Mouse (Mus musculus) brain, embryonic 14.5 days (tissue): ENCODE data around the gene Acer3. TPM values are rescaled to one million over a fixed set of nuclear protein-coding genes. Genes with fewer than 3 reads are reported as not detected.

Source experiments
- DNase-seq: peaks from one replicate; pipeline ENCODE4 v3.0.0-alpha.2; 2011; ENCODE audit warnings: low read depth
- CTCF ChIP-seq: fragments of 200-500 bp; IDR thresholded peaks from 2 replicates; pipeline ENCODE4 v1.5.1; 2012; ENCODE audit warnings: inconsistent platforms, mild to moderate bottlenecking, moderate library complexity, borderline replicate concordance; ENCODE audit not compliant: insufficient read depth, insufficient read length; ENCODE audit errors: extremely low read depth
- POLR2A ChIP-seq: fragments of 200-500 bp; IDR thresholded peaks from 2 replicates; pipeline ENCODE4 v1.6.1; 2012; ENCODE audit warnings: mild to moderate bottlenecking, inconsistent platforms, borderline replicate concordance; ENCODE audit not compliant: poor library complexity, insufficient read depth, insufficient read length, severe bottlenecking; ENCODE audit errors: extremely low read depth
- polyA plus RNA-seq: library from polyadenylated mRNA; depleted of rRNA; stranded (reverse); fragments of >200 nt; gene quantifications from 2 replicates; pipeline ENCODE4 v1.2.3, GENCODE M21; 2012; rRNA removed

Acer3 gene
- polyA plus RNA-seq, result 10.5 and 11.0 TPM in 2 replicates

DNA sequence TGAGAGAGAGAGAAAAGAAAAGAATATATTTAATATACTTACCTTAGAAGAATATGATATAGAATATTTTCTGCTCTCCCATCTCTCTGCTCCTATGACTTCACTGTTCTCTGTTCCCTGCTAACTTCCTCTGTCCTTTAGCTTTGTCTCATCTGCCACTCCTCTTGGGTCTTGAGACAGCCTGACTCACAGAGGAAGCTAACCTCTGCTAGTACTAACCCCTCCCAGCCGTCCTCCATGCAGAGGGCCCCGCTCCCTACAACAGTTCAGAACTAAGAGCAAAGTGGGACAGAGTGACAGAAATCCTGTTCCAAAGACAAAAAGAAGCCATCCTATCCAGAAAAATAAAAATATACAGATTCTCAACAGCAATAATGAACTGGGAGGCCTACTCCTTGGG lies at the start of gene Acer3:
Gene Acer3 (minus strand): TSS at position 126 of the 400 bp plus-strand sequence.
- DNase-seq, result no peak
- no peak for TF ChIP-seq POLR2A
- TF ChIP-seq CTCF, result no peak

DNA sequence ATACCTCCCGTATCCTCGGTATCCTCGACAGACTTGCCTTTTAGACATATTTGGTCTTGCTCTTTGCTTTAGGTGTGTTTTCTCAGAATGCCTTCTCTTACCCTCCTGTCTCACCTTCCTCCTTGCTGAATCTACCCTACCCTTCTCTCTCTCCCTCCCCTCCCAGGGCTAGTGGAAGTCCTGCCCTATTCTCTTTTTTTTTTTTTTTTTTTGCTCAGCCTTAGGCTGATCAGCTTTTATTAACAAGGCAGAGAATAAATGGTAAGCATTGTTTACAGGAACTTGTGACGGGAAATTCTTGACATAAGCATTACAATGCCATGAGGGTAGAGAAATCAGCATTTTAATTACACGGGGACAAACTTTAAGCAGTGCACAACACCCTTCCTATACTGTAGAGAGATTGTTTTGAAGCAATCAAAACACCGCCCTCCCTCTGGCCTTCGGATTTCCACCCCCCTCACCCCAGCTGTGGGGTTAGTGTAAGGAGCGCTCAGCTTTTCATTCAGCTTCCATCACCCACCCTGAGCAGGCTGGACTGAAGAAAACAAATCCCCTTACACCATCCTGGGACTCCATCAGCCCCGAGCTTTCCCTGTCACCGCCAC lies 48.9 kb upstream of the Acer3 start:
- no peak for DNase-seq
- TF ChIP-seq CTCF (no peak), POLR2A (no peak)

DNA sequence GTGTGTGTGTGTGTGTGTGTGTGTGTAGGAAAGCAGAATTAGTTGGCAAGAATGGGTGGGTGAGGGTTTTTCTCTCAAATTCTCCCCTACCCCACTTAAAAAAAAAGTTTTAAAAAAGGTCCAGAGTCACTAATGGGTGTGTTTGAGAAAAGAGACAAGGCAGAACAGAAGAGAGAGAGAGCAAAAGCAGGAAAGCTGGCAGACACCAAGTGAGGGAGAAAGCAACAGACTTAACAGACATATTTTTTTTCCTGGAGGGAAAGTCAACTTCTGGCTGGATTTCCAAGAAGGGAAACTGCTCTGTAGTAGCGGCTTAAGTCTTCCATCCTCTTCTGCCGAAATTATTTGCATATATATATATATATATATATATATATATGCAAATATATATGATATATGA lies 40.7 kb upstream of the Acer3 start:
- TF ChIP-seq CTCF (no peak), POLR2A (no peak)
- DNase-seq, result no peak

DNA sequence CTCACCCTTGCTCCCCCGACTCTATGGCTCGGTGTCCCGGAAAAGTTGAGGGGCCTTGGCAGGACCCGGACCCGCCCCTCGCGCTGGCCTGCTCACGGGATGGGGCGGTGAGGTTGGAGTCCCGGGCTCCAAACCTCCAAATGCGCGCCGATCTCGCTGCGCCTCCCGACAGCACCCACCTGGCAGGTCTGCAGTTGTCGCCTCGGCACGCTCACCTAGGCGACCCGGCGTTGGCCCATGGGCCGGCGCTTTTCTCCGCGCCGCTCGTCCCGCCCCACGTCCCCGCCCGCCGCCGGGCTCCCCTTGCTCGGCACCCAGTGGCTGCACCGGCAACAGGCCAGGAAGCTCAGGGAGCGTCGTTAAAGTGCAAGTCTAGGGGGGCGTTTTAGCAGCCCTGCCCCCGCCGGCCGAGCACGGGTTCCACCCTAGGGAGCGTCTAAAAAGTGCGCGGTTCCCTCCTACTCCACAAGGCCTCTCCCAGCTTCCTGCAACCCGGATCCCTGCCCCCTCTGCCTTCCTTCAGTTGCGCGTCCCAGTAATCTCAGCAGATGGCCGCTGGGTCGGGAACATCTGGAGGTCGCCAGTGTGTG lies 40.1 kb upstream of the Acer3 start, which contains the start of gene Tsku:
Gene Tsku (minus strand): TSS at position 266 of the 590 bp plus-strand sequence.
- peak; percentile 99 for DNase-seq
- TF ChIP-seq POLR2A, result peak; percentile 76
- no peak for TF ChIP-seq CTCF

DNA sequence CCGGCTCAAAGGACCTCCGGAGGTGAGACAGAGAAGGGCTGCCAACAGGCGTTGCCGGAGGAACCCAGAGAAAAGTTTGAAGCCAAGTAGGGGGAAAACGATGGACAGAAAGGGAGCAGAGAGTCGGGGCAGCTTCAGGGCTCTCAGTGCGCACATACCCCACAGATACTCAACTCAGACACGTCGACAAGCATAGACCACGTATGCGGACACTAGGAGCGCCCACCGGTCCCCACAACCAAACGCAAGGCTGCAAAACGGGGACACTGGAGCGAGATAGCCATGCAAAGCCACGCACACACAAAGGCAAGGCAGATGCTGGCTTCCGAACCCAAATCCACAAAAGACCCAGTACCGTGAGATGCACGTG lies 39.6 kb upstream of the Acer3 start:
- TF ChIP-seq POLR2A, result no peak
- TF ChIP-seq CTCF, result no peak
- no peak for DNase-seq

DNA sequence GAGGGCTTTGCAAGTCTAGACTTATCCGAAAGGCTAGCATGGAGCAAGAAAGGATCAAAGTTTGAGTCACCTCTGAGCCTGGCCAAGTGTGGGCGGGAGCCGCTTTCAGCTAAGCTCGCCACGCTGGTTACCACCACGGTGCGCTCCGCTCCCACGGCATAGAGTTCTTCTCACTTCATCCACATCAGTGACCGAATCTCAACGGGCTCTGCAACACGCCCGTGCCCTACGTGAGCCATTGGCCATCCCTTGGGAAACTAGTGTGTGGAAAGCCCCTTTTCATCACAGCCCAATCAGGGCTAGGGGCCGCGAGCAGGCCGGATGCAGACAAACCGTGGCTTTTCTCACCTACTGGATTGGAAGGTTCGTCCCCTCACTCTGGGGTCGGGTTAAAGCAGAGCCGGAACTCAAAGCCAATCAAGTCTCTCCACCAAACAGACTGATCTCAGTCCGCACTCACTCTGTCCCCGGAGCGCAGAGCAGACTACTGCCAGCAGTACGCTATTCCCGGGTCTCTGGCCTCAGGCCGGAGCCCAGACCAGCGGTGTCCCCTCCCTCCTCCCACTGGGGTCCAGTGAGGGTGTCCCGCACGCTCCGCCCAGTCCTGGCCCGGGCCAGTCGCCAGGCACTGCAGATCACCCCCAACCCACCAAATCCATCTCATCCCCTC lies 39.1 kb upstream of the Acer3 start:
- TF ChIP-seq POLR2A, result no peak
- TF ChIP-seq CTCF, result no peak
- peak; percentile 83 for DNase-seq

DNA sequence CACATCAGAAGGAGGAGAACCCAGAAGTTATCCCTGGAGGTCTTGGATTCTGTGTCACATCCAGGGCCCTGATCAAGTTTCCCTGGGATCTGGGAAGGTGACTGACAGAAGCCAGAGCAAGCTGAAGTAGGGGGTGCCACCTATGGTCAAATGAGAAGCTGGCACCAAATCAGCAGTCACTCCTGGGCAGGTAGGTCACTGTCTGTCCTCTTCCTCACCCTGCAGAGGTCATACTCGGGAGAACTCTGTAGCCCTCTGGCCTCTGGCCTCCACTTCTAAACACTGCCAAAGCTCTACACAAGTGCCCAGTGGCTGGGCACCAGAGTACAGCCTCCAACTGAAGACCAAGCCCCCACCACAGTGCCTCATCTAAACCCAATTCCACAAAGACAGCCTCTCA lies 37.0 kb upstream of the Acer3 start:
- DNase-seq, result no peak

DNA sequence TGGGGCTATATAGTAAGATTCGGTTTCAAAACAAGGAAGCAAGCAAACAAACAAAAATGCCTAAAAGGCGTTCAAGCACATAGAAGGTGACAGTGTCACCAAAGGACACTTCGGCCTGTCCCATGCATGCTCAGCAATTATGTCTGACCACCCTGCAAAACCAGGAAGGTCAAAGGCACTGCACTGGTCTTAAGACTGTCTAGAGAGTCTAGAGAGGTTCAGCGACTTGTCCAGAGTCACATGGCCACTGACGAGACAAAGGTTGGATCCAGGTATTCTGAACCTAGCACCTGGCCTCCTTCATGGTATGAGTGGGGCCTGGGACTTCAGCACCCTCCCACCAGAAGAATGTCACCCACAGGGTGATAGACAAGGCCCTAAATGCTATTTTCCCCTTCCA lies 36.3 kb upstream of the Acer3 start:
- DNase-seq, result no peak
- no peak for TF ChIP-seq CTCF

More for the DNA sequence above, 37.0 kb upstream of the Acer3 start:
- TF ChIP-seq CTCF (no peak), POLR2A (no peak)

DNA sequence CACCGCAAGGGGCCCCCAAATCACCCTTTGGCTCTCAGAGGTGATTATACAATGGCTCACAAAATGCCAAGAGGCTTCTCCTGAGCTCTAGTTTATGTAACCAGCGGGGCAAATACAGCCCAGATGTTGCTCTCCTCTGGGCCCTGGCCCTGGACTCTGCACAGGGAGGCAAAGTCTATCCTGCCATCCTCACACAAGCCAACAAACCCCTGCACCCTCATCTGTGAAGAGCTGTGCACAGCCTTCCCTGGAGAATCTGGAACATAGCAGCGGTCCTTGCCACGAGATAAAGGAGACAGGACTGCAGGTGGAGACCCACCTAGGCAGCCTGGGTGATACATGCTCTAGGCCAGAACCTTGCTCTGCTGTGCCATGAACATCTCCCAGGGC lies 33.9 kb upstream of the Acer3 start:
- TF ChIP-seq CTCF (no peak), POLR2A (no peak)
- DNase-seq, result no peak

DNA sequence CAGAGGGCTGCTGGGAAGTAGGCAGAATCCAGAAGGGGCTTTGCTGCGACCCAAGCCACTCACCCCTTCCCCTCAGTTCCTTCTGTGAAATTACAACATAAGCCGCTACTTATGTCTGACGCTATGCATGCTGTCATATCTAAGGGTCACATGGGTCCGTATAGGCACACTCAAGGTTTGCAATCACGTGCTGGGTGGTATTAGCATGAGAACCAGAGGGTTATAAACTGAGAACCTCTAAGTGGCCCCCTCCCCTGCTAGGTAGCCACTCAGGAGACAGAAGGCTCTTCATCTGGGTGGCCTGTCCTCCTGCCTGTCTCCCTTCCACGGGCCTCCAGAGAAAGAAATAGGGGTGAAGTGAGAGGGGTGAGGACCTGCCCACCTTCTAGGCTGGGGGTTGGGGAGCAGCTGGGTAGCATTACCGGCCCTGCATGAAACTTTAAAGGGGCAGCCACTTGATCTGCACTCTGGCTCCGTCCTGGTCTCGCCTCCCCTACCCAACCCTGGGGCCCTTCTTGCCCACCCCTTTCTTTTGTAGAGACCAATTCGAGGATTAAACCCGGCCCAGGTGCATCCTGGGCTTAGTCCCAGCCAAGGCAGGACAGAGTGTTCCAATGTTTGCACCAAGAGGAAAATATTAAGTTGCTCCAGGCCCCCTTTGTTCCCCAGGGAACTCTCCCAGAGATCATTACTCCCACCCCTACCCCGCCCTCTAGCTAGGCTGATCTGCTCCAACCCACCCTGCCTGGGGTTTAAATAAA lies 33.3 kb upstream of the Acer3 start:
- TF ChIP-seq POLR2A (no peak), CTCF (no peak)
- peak; percentile 52 for DNase-seq

DNA sequence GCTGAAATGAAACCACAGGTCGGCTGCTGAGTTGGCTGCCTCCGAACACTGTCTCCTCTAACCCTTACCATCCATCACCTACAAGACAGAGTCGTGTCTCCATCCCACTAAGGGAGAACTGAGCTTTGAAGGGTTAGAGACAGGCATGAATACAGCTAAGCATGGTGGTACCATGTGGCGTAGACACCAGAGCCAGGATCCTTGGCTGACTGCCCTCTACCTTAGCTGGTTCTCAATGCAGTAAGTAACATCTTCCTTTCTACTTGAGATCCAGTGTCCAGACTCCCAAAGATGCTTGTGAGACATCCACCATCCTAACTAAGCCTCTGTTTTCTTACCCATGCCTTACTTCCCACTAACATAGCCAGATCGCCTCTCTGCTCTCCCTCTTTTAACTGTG lies 32.6 kb upstream of the Acer3 start:
- peak; percentile 35 for DNase-seq
- TF ChIP-seq POLR2A (no peak), CTCF (no peak)
